In the genomic region with DNA sequence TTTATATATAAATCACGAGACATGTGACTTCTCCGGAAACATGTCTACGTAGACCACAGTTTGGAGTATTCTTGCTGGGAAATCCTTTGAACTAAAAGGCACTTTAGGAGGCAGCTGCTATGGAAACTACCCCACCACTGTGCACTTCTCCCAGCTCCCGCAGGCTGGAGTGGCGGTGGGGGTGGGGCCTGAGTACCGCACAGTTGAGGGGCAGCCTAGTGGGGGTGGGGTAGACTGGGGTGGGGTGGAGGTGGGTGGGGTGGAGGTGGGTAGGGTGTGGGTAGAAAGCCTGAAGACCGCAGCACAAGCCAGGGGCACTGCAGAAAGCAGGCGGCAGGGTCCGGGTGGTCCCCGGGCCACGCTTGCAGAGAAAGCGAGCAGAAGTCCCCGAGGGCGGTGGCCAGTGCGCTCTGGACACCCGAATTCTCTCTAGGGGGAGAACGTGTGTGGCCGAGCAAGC, we compare ENCODE assay signal across 8 mouse cellular contexts. TPM values are rescaled to one million over a fixed set of nuclear protein-coding genes. Genes with fewer than 3 reads are reported as not detected.
A peak's percentile ranks its signal among the peaks of the same experiment; 100 is the strongest.
DNase-seq lines count a peak whose midpoint lies in the region; ATAC-seq and TF ChIP-seq lines count a peak whose summit lies in the region.

TSS of gene Rragd (plus strand) at position 322 of the 460 bp plus-strand sequence.

- peaks cover 15% of the 10 kb centered on the region for H3K4me1 ChIP-seq in forebrain, embryonic 14.5 days (ENCODE audit: control insufficient read depth, insufficient read depth, low read length)
- peaks cover 23% of the 10 kb centered on the region for H3K4me1 ChIP-seq in heart, postnatal 0 days (ENCODE audit: control insufficient read depth, insufficient read depth)
- H3K4me1 ChIP-seq in liver, embryonic 16.5 days (ENCODE audit: control insufficient read depth, low read depth, low read length), result peaks cover 45% of the 10 kb centered on the region

- no peaks in the 10 kb centered on the region for H3K9me3 ChIP-seq in forebrain, embryonic 14.5 days (replicated peaks; ENCODE audit: control insufficient read depth, low read length)
- H3K9me3 ChIP-seq in heart, postnatal 0 days (replicated peaks; ENCODE audit: control insufficient read depth, low read length), result no peaks in the 10 kb centered on the region
- peaks cover 5% of the 10 kb centered on the region; the same call in 1 of the 2 replicates for H3K9me3 ChIP-seq in liver, embryonic 16.5 days (replicated peaks; ENCODE audit: control insufficient read depth, low read length)

- peak; percentile 14 to 32 for DNase-seq in lung, adult 18-20 months
- DNase-seq in lung, postnatal 4 days, result no peak
- DNase-seq in forebrain, embryonic 14.5 days (ENCODE audit: low spot score), result no peak
- peak; percentile 51 for DNase-seq in heart, postnatal 0 days (ENCODE audit: low spot score)
- DNase-seq in layer of hippocampus, adult 18-20 months (ENCODE audit: low spot score in 2 of 2), result peak; percentile 10 to 35
- DNase-seq in right cerebral cortex, adult 18-20 months, result peak; percentile 48
- DNase-seq in cerebellum, adult 11 months, result no peak

- H3K36me3 ChIP-seq in forebrain, embryonic 14.5 days (ENCODE audit: control insufficient read depth, insufficient read depth, low read length), result no peaks in the 10 kb centered on the region
- no peaks in the 10 kb centered on the region for H3K36me3 ChIP-seq in heart, postnatal 0 days (replicated peaks; ENCODE audit: control insufficient read depth, insufficient read depth, low read length)
- H3K36me3 ChIP-seq in liver, embryonic 16.5 days (ENCODE audit: control insufficient read depth, insufficient read depth), result no peaks in the 10 kb centered on the region

- under 1% methylated on average over 17 of the region's 18 CpGs for WGBS in forebrain, embryonic 14.5 days
- WGBS in heart, postnatal 0 days, result 3% methylated on average over 15 of the region's 18 CpGs
- whole genome bisulfite sequencing in liver, embryonic 16.5 days (ENCODE audit: insufficient replicate concordance), result 0% methylated on average over 16 of the region's 18 CpGs

- peak within 1 kb of the TSS; percentile 90 for H3K4me2 ChIP-seq in forebrain, embryonic 14.5 days (ENCODE audit: low read length)
- H3K4me2 ChIP-seq in heart, postnatal 0 days (ENCODE audit: low read depth, low read length), result peak within 1 kb of the TSS; percentile 97
- peak within 1 kb of the TSS; percentile 98 for H3K4me2 ChIP-seq in liver, embryonic 16.5 days (ENCODE audit: low read depth, low read length)

- no peak for TF ChIP-seq CTCF in heart, postnatal 0 days (IDR thresholded peaks at IDR 0.05; ENCODE audit: low read depth)

- H3K4me3 ChIP-seq in forebrain, embryonic 14.5 days (ENCODE audit: low read depth, low read length), result peak within 1 kb of the TSS; percentile 87
- H3K4me3 ChIP-seq in heart, postnatal 0 days (ENCODE audit: low read depth, low read length), result peak within 1 kb of the TSS; percentile 82
- peak within 1 kb of the TSS; percentile 71 for H3K4me3 ChIP-seq in liver, embryonic 16.5 days (ENCODE audit: low read depth, low read length)

- peak within 1 kb of the TSS; percentile 93 for H3K9ac ChIP-seq in forebrain, embryonic 14.5 days (ENCODE audit: low read length)
- peak within 1 kb of the TSS; percentile 75 for H3K9ac ChIP-seq in heart, postnatal 0 days (replicated peaks; ENCODE audit: low read depth, low read length)
- peak within 1 kb of the TSS; percentile 70 for H3K9ac ChIP-seq in liver, embryonic 16.5 days (ENCODE audit: low read depth, low read length)

- ATAC-seq in forebrain, embryonic 14.5 days, result peak; percentile 79
- ATAC-seq in heart, postnatal 0 days (ENCODE audit: insufficient read depth, low read depth), result peak; percentile 59
- ATAC-seq in liver, embryonic 16.5 days (ENCODE audit: low read depth), result no peak

- TF ChIP-seq EP300 in heart, postnatal 0 days (IDR thresholded peaks at IDR 0.05; ENCODE audit: low read depth), result no peak

- H3K27me3 ChIP-seq in forebrain, embryonic 14.5 days (replicated peaks; ENCODE audit: control insufficient read depth, insufficient read depth, low read length), result no peaks in the 10 kb centered on the region
- no peaks in the 10 kb centered on the region for H3K27me3 ChIP-seq in heart, postnatal 0 days (ENCODE audit: control insufficient read depth, insufficient read depth, low read length)
- peaks cover 53% of the 10 kb centered on the region for H3K27me3 ChIP-seq in liver, embryonic 16.5 days (ENCODE audit: control insufficient read depth, insufficient read depth, low read depth, low read length)

- peak within 1 kb of the TSS; percentile 87 for H3K27ac ChIP-seq in forebrain, embryonic 14.5 days (ENCODE audit: low read depth, low read length)
- peak within 1 kb of the TSS; percentile 87 for H3K27ac ChIP-seq in heart, postnatal 0 days (ENCODE audit: low read depth)
- no peak within 1 kb of the TSS for H3K27ac ChIP-seq in liver, embryonic 16.5 days (ENCODE audit: low read length)

RNA-seq across cellular contexts. Expression of gene Rragd, which starts in this region (rescaled TPM):
- polyA plus RNA-seq in forebrain, embryonic 14.5 days (2014; fragmentation: Nextera tagmentation; extraction: Ambion mirVana), result 17.6 and 22.7 TPM in 2 replicates
- total RNA-seq in heart, postnatal 0 days (2014; rRNA removed; ENCODE audit: low replicate concordance), result 61.3 and 75.3 TPM in 2 replicates
- polyA plus RNA-seq in heart, postnatal 0 days (2015; fragmentation: Nextera tagmentation; extraction: Ambion mirVana), result 35.4 and 41.1 TPM in 2 replicates
- 10 to 100 TPM; 64.8 to 70.4 TPM for total RNA-seq in layer of hippocampus, adult 18-20 months (2021)
- polyA plus RNA-seq in liver, embryonic 16.5 days (2015; fragmentation: Nextera tagmentation; extraction: Ambion mirVana), result 1.1 and 1.4 TPM in 2 replicates

Comparison
In these comparisons a context has a peak if more than half of its experiments do, and no peak if none do; other contexts are left out.
1. DNase-seq: peak in lung, adult 18-20 months (2 of 2), heart, postnatal 0 days (single experiment), layer of hippocampus, adult 18-20 months (2 of 2) and right cerebral cortex, adult 18-20 months (single experiment); none in lung, postnatal 4 days (0 of 2), forebrain, embryonic 14.5 days (single experiment) and cerebellum, adult 11 months (single experiment).
2. Peak in every context shown above with its lines, with median percentiles within 50 percentile points of each other: H3K4me2 ChIP-seq, H3K4me3 ChIP-seq and H3K9ac ChIP-seq.